Mouse (Mus musculus) MEL (cell line): Measurements from ENCODE around the gene S100a4. TPM values are rescaled to one million over a fixed set of nuclear protein-coding genes. Genes with fewer than 3 reads are reported as not detected.

Experiments
- DNase-seq: peaks from one replicate; pipeline ENCODE4 v3.0.0; 2011; ENCODE audit warnings: low read depth, low spot score
- H3K27ac ChIP-seq: 2 replicates; pipeline ENCODE4 v1.5.1; 2012; ENCODE audit warnings: low read depth, mild to moderate bottlenecking, control low read depth, low read length, moderate library complexity; ENCODE audit not compliant: control insufficient read depth
- H3K27me3 ChIP-seq, 2 experiments: fragments of 150-350 bp in 1 of 2; sonication (generic) in 1 of 2; 2 replicates each; pipeline ENCODE4 v1.6.1; 2012; ENCODE audit warnings: low read length in 2 of 2, mild to moderate bottlenecking in 2 of 2, improper control_type of control experiment in 1 of 2, moderate library complexity in 1 of 2; ENCODE audit not compliant: insufficient read depth in 2 of 2, control insufficient read depth in 1 of 2
- H3K36me3 ChIP-seq, 2 experiments: 2 replicates each; pipeline ENCODE4 v1.6.1; 2012 to 2014; ENCODE audit warnings: low read length in 2 of 2, improper control_type of control experiment in 1 of 2, inconsistent platforms in 1 of 2, mild to moderate bottlenecking in 1 of 2; ENCODE audit not compliant: insufficient read depth in 2 of 2, control insufficient read depth in 1 of 2
- H3K4me1 ChIP-seq, 2 experiments: fragments of 150-350 bp in 1 of 2; sonication (generic) in 1 of 2; 2 replicates each; pipeline ENCODE4 v1.6.1; 2012; ENCODE audit warnings: low read length in 2 of 2, improper control_type of control experiment in 1 of 2, mild to moderate bottlenecking in 1 of 2; ENCODE audit not compliant: insufficient read depth in 2 of 2, control insufficient read depth in 1 of 2
- H3K4me3 ChIP-seq, 2 experiments: fragments of 150-350 bp in 1 of 2; sonication (generic) in 1 of 2; 2 replicates each; pipeline ENCODE4 v1.5.1; 2012; ENCODE audit warnings: low read depth in 2 of 2, low read length in 2 of 2, mild to moderate bottlenecking in 2 of 2, moderate library complexity in 2 of 2, control low read depth in 1 of 2, improper control_type of control experiment in 1 of 2; ENCODE audit not compliant: control insufficient read depth in 1 of 2, insufficient read depth in 1 of 2
- H3K79me2 ChIP-seq: 2 replicates; pipeline ENCODE4 v1.6.1; 2012; ENCODE audit warnings: mild to moderate bottlenecking, low read length, moderate library complexity; ENCODE audit not compliant: control insufficient read depth, poor library complexity, insufficient read depth
- H3K9ac ChIP-seq: 2 replicates; pipeline ENCODE4 v1.6.1; 2012; ENCODE audit warnings: low read depth, mild to moderate bottlenecking, control low read depth, low read length, moderate library complexity; ENCODE audit not compliant: control insufficient read depth, poor library complexity, severe bottlenecking
- H3K9me3 ChIP-seq: fragments of 150-350 bp; sonication (generic); replicated peaks from 2 replicates; pipeline ENCODE4 v1.6.1; 2012; ENCODE audit warnings: mild to moderate bottlenecking, low read length, improper control_type of control experiment, moderate library complexity; ENCODE audit not compliant: insufficient read depth
- BHLHE40 ChIP-seq: IDR thresholded peaks from 2 replicates; pipeline ENCODE4 v1.6.1; 2012; ENCODE audit warnings: low read depth, mild to moderate bottlenecking, inconsistent platforms, low read length, improper control_type of control experiment, borderline replicate concordance
- CTCF ChIP-seq, 3 experiments: IDR thresholded peaks in 2 of 3; conservative IDR thresholded peaks in 1 of 3; 2 replicates each; pipeline ENCODE4 v1.5.1; 2011 to 2012; ENCODE audit warnings: low read length in 3 of 3, low read depth in 2 of 3, mild to moderate bottlenecking in 2 of 3, improper control_type of control experiment in 1 of 3, inconsistent platforms in 1 of 3, mixed read lengths in 1 of 3, moderate library complexity in 1 of 3; ENCODE audit not compliant: control insufficient read depth in 1 of 3, insufficient read depth in 1 of 3, poor library complexity in 1 of 3, severe bottlenecking in 1 of 3
- E2F4 ChIP-seq: IDR thresholded peaks from 2 replicates; pipeline ENCODE4 v1.6.1; 2011; ENCODE audit warnings: low read depth, low read length, improper control_type of control experiment, borderline replicate concordance
- ETS1 ChIP-seq: IDR thresholded peaks from 2 replicates; pipeline ENCODE4 v1.6.1; 2012; ENCODE audit warnings: low read depth, mild to moderate bottlenecking, inconsistent platforms, low read length, improper control_type of control experiment, moderate library complexity
- GABPA ChIP-seq: IDR thresholded peaks from 2 replicates; pipeline ENCODE4 v1.6.1; 2012; ENCODE audit warnings: low read depth, mild to moderate bottlenecking, inconsistent platforms, low read length, improper control_type of control experiment, moderate library complexity
- JUND ChIP-seq: IDR thresholded peaks from 2 replicates; pipeline ENCODE4 v1.6.1; 2011; ENCODE audit warnings: low read depth, mild to moderate bottlenecking, improper control_type of control experiment, low read length
- MEF2A ChIP-seq: IDR thresholded peaks from 2 replicates; pipeline ENCODE4 v1.6.1; 2014; ENCODE audit warnings: low read depth, mild to moderate bottlenecking, inconsistent platforms, low read length, improper control_type of control experiment; ENCODE audit not compliant: poor library complexity, insufficient replicate concordance, severe bottlenecking; ENCODE audit errors: extremely low read depth
- MYB ChIP-seq: IDR thresholded peaks from 2 replicates; pipeline ENCODE4 v1.6.1; 2011; ENCODE audit warnings: mild to moderate bottlenecking, low read depth, low read length, improper control_type of control experiment
- NELFE ChIP-seq: IDR thresholded peaks from 2 replicates; pipeline ENCODE4 v1.6.1; 2011; ENCODE audit warnings: low read depth, low read length, improper control_type of control experiment
- NRF1 ChIP-seq: IDR thresholded peaks from 2 replicates; pipeline ENCODE4 v1.6.1; 2014; ENCODE audit warnings: low read depth, mild to moderate bottlenecking, inconsistent platforms, low read length, improper control_type of control experiment, moderate library complexity; ENCODE audit not compliant: poor library complexity, insufficient read depth, severe bottlenecking
- POLR2A ChIP-seq, 2 experiments: IDR thresholded peaks; 2 replicates each; pipeline ENCODE4 v1.6.1; 2011 to 2012; ENCODE audit warnings: low read length in 2 of 2, mild to moderate bottlenecking in 2 of 2, control low read depth in 1 of 2, improper control_type of control experiment in 1 of 2, low read depth in 1 of 2, moderate library complexity in 1 of 2; ENCODE audit not compliant: control insufficient read depth in 1 of 2, insufficient read depth in 1 of 2, poor library complexity in 1 of 2
- POLR2AphosphoS2 ChIP-seq: IDR thresholded peaks from 2 replicates; pipeline ENCODE4 v1.6.1; 2011; ENCODE audit warnings: low read length, improper control_type of control experiment
- RCOR1 ChIP-seq: IDR thresholded peaks from 2 replicates; pipeline ENCODE4 v1.6.1; 2012; ENCODE audit warnings: low read depth, mild to moderate bottlenecking, inconsistent platforms, low read length, improper control_type of control experiment
- SMC3 ChIP-seq: IDR thresholded peaks from 2 replicates; pipeline ENCODE4 v1.6.1; 2011; ENCODE audit warnings: low read depth, low read length, improper control_type of control experiment
- TBP ChIP-seq: IDR thresholded peaks from 2 replicates; pipeline ENCODE4 v1.8.0; 2011; ENCODE audit warnings: low read depth, low read length, improper control_type of control experiment
- TCF12 ChIP-seq: IDR thresholded peaks from 2 replicates; pipeline ENCODE4 v1.6.1; 2014; ENCODE audit warnings: low read depth, mild to moderate bottlenecking, inconsistent platforms, low read length, improper control_type of control experiment, moderate library complexity
- UBTF ChIP-seq: IDR thresholded peaks from 2 replicates; pipeline ENCODE4 v1.6.1; 2012; ENCODE audit warnings: low read depth, mild to moderate bottlenecking, inconsistent platforms, low read length, improper control_type of control experiment, moderate library complexity, borderline replicate concordance; ENCODE audit not compliant: insufficient read depth
- USF1 ChIP-seq: IDR thresholded peaks from 2 replicates; pipeline ENCODE4 v1.6.1; 2014; ENCODE audit warnings: low read depth, mild to moderate bottlenecking, inconsistent platforms, low read length, improper control_type of control experiment, moderate library complexity
- USF2 ChIP-seq, 2 experiments: IDR thresholded peaks; 2 replicates each; pipeline ENCODE4 v1.6.1; 2011 to 2012; ENCODE audit warnings: improper control_type of control experiment in 2 of 2, low read length in 2 of 2, borderline replicate concordance in 1 of 2, inconsistent platforms in 1 of 2, low read depth in 1 of 2, mild to moderate bottlenecking in 1 of 2; ENCODE audit not compliant: insufficient read depth in 1 of 2
- ZKSCAN1 ChIP-seq: IDR thresholded peaks from 2 replicates; pipeline ENCODE4 v1.6.1; 2012; ENCODE audit warnings: low read depth, mild to moderate bottlenecking, inconsistent platforms, low read length, improper control_type of control experiment, moderate library complexity
- ZMIZ1 ChIP-seq: IDR thresholded peaks from 2 replicates; pipeline ENCODE4 v1.6.1; 2012; ENCODE audit warnings: low read depth, mild to moderate bottlenecking, inconsistent platforms, low read length, improper control_type of control experiment, moderate library complexity
- polyA plus RNA-seq, 2 experiments: library from polyadenylated mRNA; stranded (reverse) in 1 of 2; unstranded in 1 of 2; fragments of >175 nt in 1 of 2; fragments of >200 nt in 1 of 2; gene quantifications; 2 replicates each; pipeline versions ENCODE4 v1.2.1 to v1.2.4; 2012; ENCODE audit warnings: low replicate concordance in 2 of 2, low read depth in 1 of 2; ENCODE audit not compliant: insufficient read length in 2 of 2, insufficient read depth in 1 of 2, missing spikeins in 1 of 2
- total RNA-seq: library from RNA; depleted of rRNA; stranded (reverse); fragments of 300-350 nt; gene quantifications from 2 replicates; pipeline ENCODE4 v1.2.3, GENCODE M21; 2012

The S100a4 gene
- total and polyA plus RNA-seq, 3 experiments = 0.73 to 2.3 TPM; not detected in 1

GRCm38 (mm10) chr3:90596810-90597209 lies 6.8 kb upstream of the S100a4 start (continued):
- no peak for TF ChIP-seq ETS1

GRCm38 (mm10) chr3:90597736-90598135 lies 5.8 kb upstream of the S100a4 start:
- H3K9me3 ChIP-seq = no peaks in the 10 kb centered on the region; the same call in 1 of the 2 replicates
- peaks cover 0 to 1% of the 10 kb centered on the region in 2 experiments; a peak in 1 of 4 replicates for H3K27me3 ChIP-seq
- H3K4me1 ChIP-seq = no peaks in the 10 kb centered on the region
- TF ChIP-seq BHLHE40 (no peak), POLR2AphosphoS2 (no peak), POLR2A (IDR thresholded peaks at IDR 0.05; ENCODE audit: control insufficient read depth in 1 of 2, insufficient read depth in 1 of 2, low read depth in 1 of 2, low read length in 2 of 2, poor library complexity in 1 of 2) (no peak), USF2 (IDR thresholded peaks at IDR 0.05; ENCODE audit: borderline replicate concordance in 1 of 2, insufficient read depth in 1 of 2, low read depth in 1 of 2, low read length in 2 of 2) (no peak), UBTF (no peak), NELFE (no peak), CTCF (IDR thresholded peaks at IDR 0.05 in 2 of 3, conservative IDR thresholded peaks at IDR 0.05 in 1 of 3; ENCODE audit: control insufficient read depth in 1 of 3, insufficient read depth in 1 of 3, low read depth in 2 of 3, low read length in 3 of 3, poor library complexity in 1 of 3, severe bottlenecking in 1 of 3) (no peak), GABPA (no peak), NRF1 (no peak), TBP (no peak), MEF2A (no peak), ZMIZ1 (no peak), RCOR1 (no peak), ZKSCAN1 (no peak), MYB (no peak), E2F4 (no peak), JUND (no peak), SMC3 (no peak), USF1 (no peak), TCF12 (no peak)
- H3K9ac ChIP-seq = no peak overlapping the region
- H3K4me3 ChIP-seq = no peak overlapping the region
- no peak for DNase-seq
- H3K79me2 ChIP-seq = no peaks in the 10 kb centered on the region
- H3K36me3 ChIP-seq = no peaks in the 10 kb centered on the region
- no peak overlapping the region for H3K27ac ChIP-seq
